Mouse (Mus musculus): ENCODE measurements around the gene Mapk11. TPM values are rescaled to one million over a fixed set of nuclear protein-coding genes. Genes with fewer than 3 reads are reported as not detected.

Gene Mapk11
- polyA plus RNA-seq, 1 experiment = 29.0 TPM

- DNase-seq (ENCODE audit: low read depth in 1 of 2, low spot score in 2 of 2) = no peak
- no peaks in the 10 kb centered on the region for H3K27me3 ChIP-seq (ENCODE audit: control insufficient read depth, insufficient read depth, low read length)
- TF ChIP-seq CTCF (IDR thresholded peaks at IDR 0.05; ENCODE audit: extremely low read depth, insufficient read depth, insufficient read length, insufficient replicate concordance) (no peak), POLR2A (IDR thresholded peaks at IDR 0.05; ENCODE audit: low read depth, low read length) (no peak)
- WGBS = 88% methylated on average over 5 of the region's 5 CpGs
- H3K27ac ChIP-seq (ENCODE audit: insufficient read depth, low read length) = no peak overlapping the region
- H3K4me1 ChIP-seq (ENCODE audit: control insufficient read depth, insufficient read depth, insufficient read length) = no peaks in the 10 kb centered on the region
- no peak overlapping the region for H3K4me3 ChIP-seq (ENCODE audit: extremely low read depth, insufficient read depth, insufficient read length)
- peaks cover 42% of the 10 kb centered on the region for H3K36me3 ChIP-seq (ENCODE audit: control insufficient read depth, insufficient read depth, low read length)
Measured at GRCm38 (mm10) chr15:89102646-89103045, 46.8 kb downstream of the Mapk11 start.

DNA sequence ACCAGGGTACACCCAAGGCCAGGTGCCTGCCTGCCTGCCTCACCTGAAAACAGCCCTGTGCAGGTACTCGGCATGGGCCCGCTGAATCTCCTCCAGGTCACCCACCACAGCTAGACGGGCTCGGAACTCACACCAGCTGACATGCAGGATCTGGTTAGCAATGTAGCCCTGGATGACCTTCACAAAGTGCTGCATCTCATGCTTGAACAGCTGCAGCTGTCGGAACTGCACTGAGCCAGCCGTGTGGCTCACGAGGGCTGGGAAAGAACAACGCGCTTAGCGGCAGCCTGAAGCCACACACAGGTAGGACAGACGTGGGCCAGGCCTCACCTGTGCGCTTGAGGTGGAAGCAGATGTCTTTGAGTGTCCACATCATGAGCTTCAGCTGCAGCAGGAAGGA lies 48.6 kb downstream of the Mapk11 start:
- no peaks in the 10 kb centered on the region for H3K27me3 ChIP-seq (ENCODE audit: control insufficient read depth, insufficient read depth, low read length)
- no peaks in the 10 kb centered on the region for H3K4me1 ChIP-seq (ENCODE audit: control insufficient read depth, insufficient read depth, insufficient read length)
- no peak overlapping the region for H3K4me3 ChIP-seq (ENCODE audit: extremely low read depth, insufficient read depth, insufficient read length)
- peaks cover 47% of the 10 kb centered on the region for H3K36me3 ChIP-seq (ENCODE audit: control insufficient read depth, insufficient read depth, low read length)
- no peak for DNase-seq (ENCODE audit: low read depth in 1 of 2, low spot score in 2 of 2)
- no peak for TF ChIP-seq POLR2A (IDR thresholded peaks at IDR 0.05; ENCODE audit: low read depth, low read length)
- TF ChIP-seq CTCF (IDR thresholded peaks at IDR 0.05; ENCODE audit: extremely low read depth, insufficient read depth, insufficient read length, insufficient replicate concordance) = no peak
- no peak overlapping the region for H3K27ac ChIP-seq (ENCODE audit: insufficient read depth, low read length)
- WGBS = 94% methylated on average over 12 of the region's 12 CpGs

DNA sequence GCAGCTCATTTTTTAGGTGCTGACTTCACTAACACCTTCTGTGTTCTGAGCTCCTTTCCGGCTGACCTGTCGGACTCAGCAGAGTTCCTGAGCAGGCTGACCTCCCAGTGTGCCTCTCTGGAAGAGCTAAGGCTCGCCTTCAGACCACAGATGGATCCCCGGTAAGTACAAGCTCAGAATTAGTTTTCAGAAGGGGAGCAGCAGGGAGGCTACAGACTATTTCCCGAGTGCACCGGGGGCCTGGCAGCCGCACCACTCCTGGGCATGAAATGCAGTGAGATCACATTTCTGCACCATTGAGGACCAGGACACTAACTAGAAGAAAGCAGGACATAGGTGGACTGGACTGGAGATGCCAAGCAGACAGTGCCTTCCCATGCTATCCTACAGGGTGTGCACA lies 50.8 kb downstream of the Mapk11 start:
- WGBS = 95% methylated on average over 7 of the region's 7 CpGs
- TF ChIP-seq CTCF (IDR thresholded peaks at IDR 0.05; ENCODE audit: extremely low read depth, insufficient read depth, insufficient read length, insufficient replicate concordance) = no peak
- no peak for DNase-seq (ENCODE audit: low read depth in 1 of 2, low spot score in 2 of 2)
- Histone ChIP-seq H3K36me3 (ENCODE audit: control insufficient read depth, insufficient read depth, low read length) (peaks cover 53% of the 10 kb centered on the region), H3K27me3 (ENCODE audit: control insufficient read depth, insufficient read depth, low read length) (no peaks in the 10 kb centered on the region), H3K4me1 (ENCODE audit: control insufficient read depth, insufficient read depth, insufficient read length) (no peaks in the 10 kb centered on the region), H3K4me3 (ENCODE audit: extremely low read depth, insufficient read depth, insufficient read length) (no peak overlapping the region), H3K27ac (ENCODE audit: insufficient read depth, low read length) (no peak overlapping the region)

- H3K4me3 ChIP-seq (ENCODE audit: extremely low read depth, insufficient read depth, insufficient read length) = no peak overlapping the region
- TF ChIP-seq POLR2A (IDR thresholded peaks at IDR 0.05; ENCODE audit: low read depth, low read length) = no peak
- no peaks in the 10 kb centered on the region for H3K27me3 ChIP-seq (ENCODE audit: control insufficient read depth, insufficient read depth, low read length)
- DNase-seq (ENCODE audit: low read depth in 1 of 2, low spot score in 2 of 2) = no peak
- WGBS = 96% methylated on average over 5 of the region's 5 CpGs
- no peaks in the 10 kb centered on the region for H3K4me1 ChIP-seq (ENCODE audit: control insufficient read depth, insufficient read depth, insufficient read length)
- H3K36me3 ChIP-seq (ENCODE audit: control insufficient read depth, insufficient read depth, low read length) = peaks cover 55% of the 10 kb centered on the region
- no peak overlapping the region for H3K27ac ChIP-seq (ENCODE audit: insufficient read depth, low read length)
Measured at GRCm38 (mm10) chr15:89097450-89097849, 52.0 kb downstream of the Mapk11 start.

Other genes starting within 250 kb of the Mapk11 start
- gene Ttll8, start 195.2 kb downstream of the Mapk11 start, polyA plus RNA-seq (2012; rRNA removed) = not detected in 2 replicates
- gene Mlc1, start 170.6 kb downstream of the Mapk11 start, polyA plus RNA-seq (2012; rRNA removed) = 1.1 TPM in 2 replicates
- gene Mov10l1, start 166.7 kb downstream of the Mapk11 start, polyA plus RNA-seq (2012; rRNA removed) = not detected in 2 replicates
- not detected in 2 replicates for gene Panx2, start 89.9 kb downstream of the Mapk11 start, polyA plus RNA-seq (2012; rRNA removed)
- gene Trabd, start 74.5 kb downstream of the Mapk11 start, polyA plus RNA-seq (2012; rRNA removed) = 59.5 and 69.9 TPM in 2 replicates
- gene Selenoo, start 60.5 kb downstream of the Mapk11 start, polyA plus RNA-seq (2012; rRNA removed) = 27.7 and 41.4 TPM in 2 replicates
- 38.4 and 45.1 TPM in 2 replicates for gene Tubgcp6, start 26.5 kb downstream of the Mapk11 start, polyA plus RNA-seq (2012; rRNA removed)
- 76.2 and 86.8 TPM in 2 replicates for gene Hdac10, start 20.9 kb downstream of the Mapk11 start, polyA plus RNA-seq (2012; rRNA removed)
- gene Mapk12, start 8.9 kb downstream of the Mapk11 start, polyA plus RNA-seq (2012; rRNA removed) = 3.7 and 3.9 TPM in 2 replicates
- gene Plxnb2, start 31.2 kb upstream of the Mapk11 start, polyA plus RNA-seq (2012; rRNA removed) = 89.4 and 96.8 TPM in 2 replicates
- gene Dennd6b, start 46.9 kb upstream of the Mapk11 start, polyA plus RNA-seq (2012; rRNA removed) = 25.2 and 30.8 TPM in 2 replicates
- 120 and 255 TPM in 2 replicates for gene Ppp6r2, start 61.9 kb upstream of the Mapk11 start, polyA plus RNA-seq (2012; rRNA removed)
- gene Sbf1, start 165.7 kb upstream of the Mapk11 start, polyA plus RNA-seq (2012; rRNA removed) = 320 and 349 TPM in 2 replicates
- gene Adm2, start 173.1 kb upstream of the Mapk11 start, polyA plus RNA-seq (2012; rRNA removed) = 3.5 and 6.5 TPM in 2 replicates
- 0.31 and 1.4 TPM in 2 replicates for gene Miox, start 184.8 kb upstream of the Mapk11 start, polyA plus RNA-seq (2012; rRNA removed)
- gene Lmf2, start 206.0 kb upstream of the Mapk11 start, polyA plus RNA-seq (2012; rRNA removed) = 51.5 and 53.6 TPM in 2 replicates
- 113 and 131 TPM in 2 replicates for gene Ncaph2, start 206.1 kb upstream of the Mapk11 start, polyA plus RNA-seq (2012; rRNA removed)
- gene Sco2, start 224.2 kb upstream of the Mapk11 start, polyA plus RNA-seq (2012; rRNA removed) = 26.6 and 28.4 TPM in 2 replicates
- 2.9 and 4.6 TPM in 2 replicates for gene Tymp, start 227.4 kb upstream of the Mapk11 start, polyA plus RNA-seq (2012; rRNA removed)
- 1.5 and 1.6 TPM in 2 replicates for gene Odf3b, start 229.7 kb upstream of the Mapk11 start, polyA plus RNA-seq (2012; rRNA removed)
- 0.02 TPM in 1 of 2 replicates, not detected in the other for gene Klhdc7b, start 235.3 kb upstream of the Mapk11 start, polyA plus RNA-seq (2012; rRNA removed)

Data from spleen, adult 2 months (tissue).